Mouse (Mus musculus) liver, embryonic 12.5 days (tissue): ENCODE measurements around the gene Adgrl2. TPM values are rescaled to one million over a fixed set of nuclear protein-coding genes. Genes with fewer than 3 reads are reported as not detected.

Experiments used
- ATAC-seq: fragments of 200-750 bp; cut with Nextera tagmentation; 2 replicates; pipeline ENCODE4 v1.8.0; 2017; ENCODE audit warnings: moderate number of reproducible peaks, mild to moderate bottlenecking, moderate library complexity
- H3K27ac ChIP-seq: fragments of 300-500 bp; sonication (generic); 2 replicates; pipeline ENCODE4 v1.5.1; 2016; ENCODE audit warnings: mild to moderate bottlenecking
- H3K27me3 ChIP-seq: fragments of 300-500 bp; sonication (generic); replicated peaks from 2 replicates; pipeline ENCODE4 v1.6.1; 2016; ENCODE audit warnings: mild to moderate bottlenecking, moderate library complexity
- H3K36me3 ChIP-seq: fragments of 300-500 bp; sonication (generic); 2 replicates; pipeline ENCODE4 v1.6.1; 2016; ENCODE audit warnings: mild to moderate bottlenecking, moderate library complexity
- H3K4me1 ChIP-seq: fragments of 300-500 bp; sonication (generic); 2 replicates; pipeline ENCODE4 v1.6.1; 2016
- H3K4me2 ChIP-seq: fragments of 300-500 bp; sonication (generic); 2 replicates; pipeline ENCODE4 v1.6.1; 2016; ENCODE audit warnings: mild to moderate bottlenecking, moderate library complexity
- H3K4me3 ChIP-seq: fragments of 300-500 bp; sonication (generic); 2 replicates; pipeline ENCODE4 v1.5.1; 2016; ENCODE audit warnings: mild to moderate bottlenecking, moderate library complexity
- H3K9ac ChIP-seq: fragments of 300-500 bp; sonication (generic); 2 replicates; pipeline ENCODE4 v1.6.1; 2016; ENCODE audit warnings: mild to moderate bottlenecking, moderate library complexity
- H3K9me3 ChIP-seq: fragments of 300-500 bp; sonication (generic); replicated peaks from 2 replicates; pipeline ENCODE4 v1.6.1; 2016; ENCODE audit warnings: mild to moderate bottlenecking, moderate library complexity
- WGBS: fragments of 180-500 bp; shearing (Covaris S2); methylation state at CpG from one replicate; pipeline ENCODE4 v1.1.7; 2016; ENCODE audit not compliant: insufficient replicate concordance; 5-methylcytosine and 5-hydroxymethylcytosine counted together
- polyA plus RNA-seq: library from polyadenylated mRNA; unstranded; fragments of >200 nt; fragmentation: Nextera tagmentation; extraction: Ambion mirVana; gene quantifications from 2 replicates; pipeline ENCODE4 v1.2.1, GENCODE M21; 2016

Gene Adgrl2
- polyA plus RNA-seq, 1 experiment from 2014 or later, result 13.3 TPM

GRCm38 (mm10) chr3:148895396-148896109 lies 94.8 kb downstream of the Adgrl2 start:
- Histone ChIP-seq H3K27me3 (no peaks in the 10 kb centered on the region), H3K4me2 (no peak overlapping the region), H3K36me3 (no peaks in the 10 kb centered on the region), H3K4me3 (no peak overlapping the region), H3K4me1 (peaks cover 21% of the 10 kb centered on the region), H3K9me3 (no peaks in the 10 kb centered on the region), H3K9ac (no peak overlapping the region), H3K27ac (no peak overlapping the region)
- no peak for ATAC-seq
- 50% methylated on average over 13 of the region's 13 CpGs for WGBS

DNA sequence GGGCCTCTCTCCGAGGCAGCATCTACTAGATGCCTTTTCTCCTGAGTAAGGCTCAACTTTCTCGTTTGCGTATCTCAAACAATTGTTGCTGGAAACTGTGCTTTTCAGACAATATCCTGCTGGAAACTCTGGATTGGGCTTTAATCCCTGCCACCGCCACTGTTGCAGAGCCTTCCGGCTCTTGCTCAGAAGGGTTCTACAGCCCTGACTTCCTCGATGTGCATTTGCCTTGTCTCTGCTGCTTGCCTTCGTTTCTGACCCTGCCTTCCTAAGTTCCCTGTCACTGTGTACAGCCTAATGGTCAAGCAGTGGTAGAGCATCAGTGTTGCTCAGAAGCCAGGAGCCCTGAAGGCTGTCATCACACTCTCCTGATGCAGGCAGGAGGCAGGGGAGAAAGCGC lies 95.5 kb downstream of the Adgrl2 start:
- H3K9ac ChIP-seq, result no peak overlapping the region
- H3K4me3 ChIP-seq, result no peak overlapping the region
- no peaks in the 10 kb centered on the region for H3K36me3 ChIP-seq
- H3K4me2 ChIP-seq, result no peak overlapping the region
- 80% methylated on average over 8 of the region's 8 CpGs for WGBS
- ATAC-seq, result no peak
- peaks cover 17% of the 10 kb centered on the region for H3K4me1 ChIP-seq
- no peaks in the 10 kb centered on the region for H3K27me3 ChIP-seq
- no peak overlapping the region for H3K27ac ChIP-seq
- H3K9me3 ChIP-seq, result no peaks in the 10 kb centered on the region

GRCm38 (mm10) chr3:148887902-148888301 lies 102.5 kb downstream of the Adgrl2 start:
- no peaks in the 10 kb centered on the region for H3K27me3 ChIP-seq
- H3K36me3 ChIP-seq, result no peaks in the 10 kb centered on the region
- no peaks in the 10 kb centered on the region for H3K9me3 ChIP-seq
- 0 out of 2 replicates have a peak, but pooled peaks cover 5% of the 10 kb centered on the region for H3K4me1 ChIP-seq
- H3K4me3 ChIP-seq, result no peak overlapping the region
- 74% methylated on average over 5 of the region's 5 CpGs for WGBS
- no peak overlapping the region for H3K9ac ChIP-seq
- H3K27ac ChIP-seq, result no peak overlapping the region
- ATAC-seq, result no peak
- H3K4me2 ChIP-seq, result no peak overlapping the region

DNA sequence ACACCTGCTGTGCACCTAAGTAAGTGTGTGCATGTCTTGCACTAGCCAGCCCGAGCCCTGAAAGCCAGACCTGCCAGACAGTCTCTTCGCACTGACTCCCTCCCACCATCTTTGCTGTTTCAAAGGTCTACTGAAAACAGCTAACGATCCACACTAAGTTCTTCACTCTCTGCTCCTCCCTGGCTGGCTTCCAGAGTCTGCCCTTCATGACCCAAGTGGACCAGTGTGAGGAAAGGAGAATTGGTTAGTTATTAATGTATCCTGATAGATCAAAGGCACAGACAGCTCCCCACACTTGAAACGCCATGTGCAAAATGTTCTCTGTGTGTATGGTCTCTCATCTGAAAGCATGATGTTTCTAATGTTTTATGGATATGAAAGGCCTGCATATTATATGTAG lies 103.4 kb downstream of the Adgrl2 start:
- ATAC-seq, result no peak
- Histone ChIP-seq H3K4me3 (no peak overlapping the region), H3K4me2 (no peak overlapping the region), H3K9me3 (no peaks in the 10 kb centered on the region), H3K9ac (no peak overlapping the region), H3K27me3 (no peaks in the 10 kb centered on the region), H3K27ac (no peak overlapping the region), H3K36me3 (no peaks in the 10 kb centered on the region), H3K4me1 (0 out of 2 replicates have a peak, but pooled peaks cover 5% of the 10 kb centered on the region)
- WGBS, result 72% methylated on average over 4 of the region's 4 CpGs

- H3K36me3 ChIP-seq, result no peaks in the 10 kb centered on the region
- no peak for ATAC-seq
- WGBS, result 50% methylated on average over 8 of the region's 8 CpGs
- H3K4me3 ChIP-seq, result no peak overlapping the region
- no peak overlapping the region for H3K27ac ChIP-seq
- no peak overlapping the region for H3K4me2 ChIP-seq
- no peaks in the 10 kb centered on the region for H3K27me3 ChIP-seq
- no peak overlapping the region for H3K9ac ChIP-seq
- H3K9me3 ChIP-seq, result no peaks in the 10 kb centered on the region
- 0 out of 2 replicates have a peak, but pooled peaks cover 5% of the 10 kb centered on the region for H3K4me1 ChIP-seq
These were observed 104.2 kb downstream of the Adgrl2 start for GRCm38 (mm10) chr3:148885980-148886668.

GRCm38 (mm10) chr3:148885184-148885583 lies 105.2 kb downstream of the Adgrl2 start:
- no peak overlapping the region for H3K4me2 ChIP-seq
- H3K36me3 ChIP-seq, result no peaks in the 10 kb centered on the region
- H3K4me3 ChIP-seq, result no peak overlapping the region
- no peak overlapping the region for H3K9ac ChIP-seq
- H3K27ac ChIP-seq, result no peak overlapping the region
- 66% methylated on average over 4 of the region's 4 CpGs for WGBS
- H3K27me3 ChIP-seq, result no peaks in the 10 kb centered on the region
- no peaks in the 10 kb centered on the region for H3K9me3 ChIP-seq
- 0 out of 2 replicates have a peak, but pooled peaks cover 5% of the 10 kb centered on the region for H3K4me1 ChIP-seq
- no peak for ATAC-seq

DNA sequence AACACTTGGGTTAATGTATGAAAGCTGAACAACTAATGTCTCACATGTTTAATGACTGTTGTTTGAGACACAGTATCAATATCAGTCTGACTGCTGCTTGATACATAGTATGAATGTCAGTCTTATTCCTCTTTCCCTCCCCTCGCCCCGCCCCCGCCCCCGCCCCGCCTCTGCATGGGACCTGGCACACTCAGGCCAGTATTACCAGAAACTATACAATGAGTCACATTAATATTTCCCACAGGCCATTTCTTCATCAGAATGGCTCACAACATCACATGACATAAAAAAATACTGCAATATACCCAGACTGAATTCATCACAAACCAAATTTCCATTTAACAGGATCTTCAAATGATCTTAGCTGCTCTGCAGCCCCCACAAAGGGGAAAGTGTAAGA lies 108.9 kb downstream of the Adgrl2 start:
- no peak for ATAC-seq
- H3K9me3 ChIP-seq, result no peaks in the 10 kb centered on the region
- H3K4me3 ChIP-seq, result no peak overlapping the region
- no peaks in the 10 kb centered on the region for H3K4me1 ChIP-seq
- H3K4me2 ChIP-seq, result no peak overlapping the region
- H3K9ac ChIP-seq, result no peak overlapping the region
- 86% methylated on average over 5 of the region's 5 CpGs for WGBS
- no peaks in the 10 kb centered on the region for H3K27me3 ChIP-seq
- H3K36me3 ChIP-seq, result no peaks in the 10 kb centered on the region
- H3K27ac ChIP-seq, result no peak overlapping the region

DNA sequence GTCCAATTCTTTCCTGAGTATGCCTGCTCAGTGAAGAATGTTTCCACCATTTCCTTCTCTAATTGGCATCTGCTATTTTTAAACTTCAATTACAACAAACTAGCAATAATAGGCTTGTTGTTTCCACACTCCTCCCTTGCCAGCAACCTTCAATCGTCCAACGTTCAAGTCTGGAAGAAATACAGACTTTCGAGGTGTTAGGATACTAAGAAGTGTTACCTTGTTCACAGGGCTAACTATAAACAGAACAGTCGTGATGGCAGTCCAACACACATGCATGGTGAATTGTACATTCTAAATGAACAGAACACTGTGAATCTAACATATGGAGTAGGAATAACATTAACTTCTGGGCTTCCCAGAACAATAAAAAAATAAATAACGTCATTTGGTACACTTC lies 117.8 kb downstream of the Adgrl2 start:
- 67% methylated on average over 5 of the region's 5 CpGs for WGBS
- H3K27me3 ChIP-seq, result no peaks in the 10 kb centered on the region
- no peak for ATAC-seq

GRCm38 (mm10) chr3:148871792-148872464 lies 118.4 kb downstream of the Adgrl2 start:
- Histone ChIP-seq H3K4me3 (no peak overlapping the region), H3K4me1 (peaks cover 18% of the 10 kb centered on the region), H3K36me3 (no peaks in the 10 kb centered on the region), H3K9me3 (no peaks in the 10 kb centered on the region), H3K4me2 (no peak overlapping the region), H3K27me3 (no peaks in the 10 kb centered on the region), H3K9ac (no peak overlapping the region), H3K27ac (no peak overlapping the region)
- ATAC-seq, result peak; percentile 61
- WGBS, result 36% methylated on average over 5 of the region's 5 CpGs

More for the DNA sequence above, 117.8 kb downstream of the Adgrl2 start:
- Histone ChIP-seq H3K36me3 (no peaks in the 10 kb centered on the region), H3K27ac (no peak overlapping the region), H3K9ac (no peak overlapping the region), H3K9me3 (no peaks in the 10 kb centered on the region), H3K4me2 (no peak overlapping the region), H3K4me3 (no peak overlapping the region), H3K4me1 (peaks cover 14% of the 10 kb centered on the region)

DNA sequence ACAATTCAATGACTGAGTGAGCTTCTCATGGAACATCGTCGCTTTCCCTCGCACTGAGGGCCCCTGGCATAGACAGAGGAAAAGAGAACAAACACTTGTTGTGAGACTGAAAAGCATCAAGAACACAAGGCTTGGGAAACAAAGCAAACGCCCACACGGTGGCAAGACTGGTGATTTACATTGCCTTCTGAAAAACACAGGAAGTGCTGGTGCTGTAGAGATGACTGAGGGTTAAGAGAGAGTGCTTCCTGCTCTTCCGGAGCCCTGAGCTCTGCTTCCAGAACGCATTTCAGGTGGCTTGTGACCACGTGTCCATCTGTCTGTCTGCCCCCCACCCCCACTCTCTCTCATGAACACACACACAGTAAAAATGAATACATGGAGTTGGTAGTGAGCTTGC lies 122.7 kb downstream of the Adgrl2 start:
- H3K4me2 ChIP-seq, result peak overlapping the region; percentile 30
- H3K27ac ChIP-seq, result no peak overlapping the region
- H3K27me3 ChIP-seq, result no peaks in the 10 kb centered on the region
- H3K4me3 ChIP-seq, result no peak overlapping the region
- no peak overlapping the region for H3K9ac ChIP-seq
- peak; percentile 59 for ATAC-seq
- WGBS, result 19% methylated on average over 8 of the region's 8 CpGs
- H3K36me3 ChIP-seq, result 0 out of 2 replicates have a peak, but pooled peaks cover 5% of the 10 kb centered on the region
- H3K9me3 ChIP-seq, result no peaks in the 10 kb centered on the region
- peaks cover 22% of the 10 kb centered on the region for H3K4me1 ChIP-seq

DNA sequence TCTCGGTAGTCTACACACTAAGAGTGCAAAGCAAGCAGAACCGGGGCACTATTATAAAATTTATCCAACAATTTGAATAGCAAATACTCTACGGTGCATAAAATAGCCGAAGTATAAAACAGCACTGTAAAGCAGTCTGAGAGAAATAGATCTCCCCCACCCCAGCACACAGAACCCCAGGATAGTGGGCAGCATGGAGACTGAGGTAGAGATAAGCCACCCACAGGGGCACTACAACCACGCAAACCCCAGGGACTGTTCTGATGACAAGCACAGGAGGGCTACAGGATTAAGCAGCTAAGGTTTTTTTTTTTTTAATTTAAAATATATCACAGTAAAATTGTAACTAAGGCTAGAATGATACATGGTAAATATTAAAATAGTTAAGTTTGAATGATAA lies 123.7 kb downstream of the Adgrl2 start:
- Histone ChIP-seq H3K9me3 (no peaks in the 10 kb centered on the region), H3K27me3 (no peaks in the 10 kb centered on the region), H3K4me1 (peaks cover 16% of the 10 kb centered on the region), H3K4me2 (no peak overlapping the region), H3K9ac (no peak overlapping the region), H3K27ac (no peak overlapping the region), H3K36me3 (0 out of 2 replicates have a peak, but pooled peaks cover 5% of the 10 kb centered on the region), H3K4me3 (no peak overlapping the region)
- no peak for ATAC-seq
- 61% methylated on average over 5 of the region's 5 CpGs for WGBS

- H3K4me2 ChIP-seq, result no peak overlapping the region
- WGBS, result 77% methylated on average over 7 of the region's 7 CpGs
- no peak overlapping the region for H3K9ac ChIP-seq
These were observed 124.3 kb downstream of the Adgrl2 start for GRCm38 (mm10) chr3:148866053-148866452.

More at GRCm38 (mm10) chr3:148866053-148866452, 124.3 kb downstream of the Adgrl2 start:
- ATAC-seq, result no peak
- H3K4me3 ChIP-seq, result no peak overlapping the region
- H3K27me3 ChIP-seq, result no peaks in the 10 kb centered on the region
- no peaks in the 10 kb centered on the region for H3K9me3 ChIP-seq
- H3K27ac ChIP-seq, result no peak overlapping the region
- H3K4me1 ChIP-seq, result peaks cover 12% of the 10 kb centered on the region
- 0 out of 2 replicates have a peak, but pooled peaks cover 5% of the 10 kb centered on the region for H3K36me3 ChIP-seq
